Mouse (Mus musculus) G1E (cell line): ENCODE data around the gene Osbpl7. TPM values are rescaled to one million over a fixed set of nuclear protein-coding genes. Genes with fewer than 3 reads are reported as not detected.
A peak's percentile ranks its signal among the peaks of the same experiment; 100 is the strongest.

Experiments used
- ATAC-seq: 2 replicates; pipeline ENCODE4 v1.8.0; 2016; ENCODE audit warnings: mild to moderate bottlenecking; ENCODE audit not compliant: insufficient number of reproducible peaks, poor library complexity, low FRiP score, severe bottlenecking; ENCODE audit errors: extremely low read depth
- DNase-seq: peaks from one replicate; pipeline ENCODE4 v3.0.0; 2012; ENCODE audit warnings: low spot score
- H3K27me3 ChIP-seq: 2 replicates; pipeline ENCODE4 v1.6.1; 2012; ENCODE audit warnings: mild to moderate bottlenecking, low read length, inconsistent platforms; ENCODE audit not compliant: insufficient read depth
- H3K36me3 ChIP-seq: replicated peaks from 2 replicates; pipeline ENCODE3; 2012; ENCODE audit warnings: mild to moderate bottlenecking, inconsistent platforms
- H3K4me1 ChIP-seq: 2 replicates; pipeline ENCODE4 v1.6.1; 2012; ENCODE audit warnings: low read depth, low read length, inconsistent platforms, mixed read lengths; ENCODE audit not compliant: insufficient read depth
- H3K4me3 ChIP-seq: 2 replicates; pipeline ENCODE4 v1.5.1; 2012; ENCODE audit warnings: low read depth, mild to moderate bottlenecking, inconsistent platforms, low read length, moderate library complexity, mixed read lengths
- H3K9me3 ChIP-seq: replicated peaks from 2 replicates; pipeline ENCODE4 v1.6.1; 2012; ENCODE audit warnings: inconsistent platforms
- CTCF ChIP-seq: IDR thresholded peaks from 2 replicates; pipeline ENCODE4 v1.5.1; 2012; ENCODE audit warnings: low read depth, low read length, inconsistent platforms, mixed read lengths
- GATA1 ChIP-seq: IDR thresholded peaks from 2 replicates; pipeline ENCODE4 v1.6.1; 2012; ENCODE audit warnings: borderline replicate concordance, low read length, inconsistent platforms, mixed read lengths
- GATA2 ChIP-seq: IDR thresholded peaks from 2 replicates; pipeline ENCODE4 v1.6.1; 2012; ENCODE audit warnings: low read depth, low read length, inconsistent platforms, borderline replicate concordance
- POLR2AphosphoS5 ChIP-seq: IDR thresholded peaks from 2 replicates; pipeline ENCODE4 v1.6.1; 2012; ENCODE audit warnings: low read depth, low read length, inconsistent platforms; ENCODE audit not compliant: insufficient replicate concordance
- TAL1 ChIP-seq: conservative IDR thresholded peaks from 2 replicates; pipeline ENCODE4 v1.6.1; 2012; ENCODE audit warnings: low read depth, low read length, inconsistent platforms, mixed read lengths
- polyA plus RNA-seq: library from polyadenylated mRNA; stranded (reverse); fragments of >175 nt; gene quantifications from 2 replicates; pipeline ENCODE4 v1.2.3, GENCODE M21; 2012
- total RNA-seq, 2 experiments: library from RNA; stranded (forward) in 1 of 2; stranded (reverse) in 1 of 2; fragments of 200-1000 nt in 1 of 2; fragments of >200 nt in 1 of 2; fragmentation: Nextera tagmentation in 1 of 2; gene quantifications; 2 replicates each; pipeline ENCODE4 v1.2.3; 2014 to 2017

The Osbpl7 gene
- total and polyA plus RNA-seq, 3 experiments = 9.7 to 29.7 (median 15.7) TPM

- DNase-seq (no peak), ATAC-seq (no peak)
- no peak overlapping the region for H3K4me3 ChIP-seq
- no peaks in the 10 kb centered on the region for H3K4me1 ChIP-seq
- H3K9me3 ChIP-seq = no peaks in the 10 kb centered on the region
- peaks cover 84% of the 10 kb centered on the region for H3K36me3 ChIP-seq
- TF ChIP-seq TAL1 (no peak), GATA2 (no peak), POLR2AphosphoS5 (no peak), CTCF (no peak), GATA1 (no peak)
- no peaks in the 10 kb centered on the region for H3K27me3 ChIP-seq
Measured at GRCm38 (mm10) chr11:97065538-97066295, 15.3 kb downstream of the Osbpl7 start.

- DNase-seq = no peak
- H3K36me3 ChIP-seq = peaks cover 74% of the 10 kb centered on the region
- TF ChIP-seq TAL1 = no peak
- TF ChIP-seq GATA1 = no peak
- TF ChIP-seq CTCF = no peak
- no peak for TF ChIP-seq POLR2AphosphoS5
- TF ChIP-seq GATA2 = no peak
Measured at GRCm38 (mm10) chr11:97066656-97067360, 16.4 kb downstream of the Osbpl7 start.

GRCm38 (mm10) chr11:97069333-97069732, 18.9 kb downstream of the Osbpl7 start:
- no peaks in the 10 kb centered on the region; the same call in 1 of the 2 replicates for H3K4me1 ChIP-seq
- peaks cover 50% of the 10 kb centered on the region for H3K36me3 ChIP-seq
- no peak for DNase-seq
- TF ChIP-seq GATA2 (no peak), POLR2AphosphoS5 (no peak), GATA1 (no peak), CTCF (no peak), TAL1 (no peak)
- peaks cover 3% of the 10 kb centered on the region for H3K27me3 ChIP-seq
- H3K9me3 ChIP-seq = no peaks in the 10 kb centered on the region
- ATAC-seq = no peak
- no peak overlapping the region for H3K4me3 ChIP-seq

More at GRCm38 (mm10) chr11:97066656-97067360, 16.4 kb downstream of the Osbpl7 start:
- ATAC-seq = no peak
- H3K27me3 ChIP-seq = no peaks in the 10 kb centered on the region
- H3K9me3 ChIP-seq = no peaks in the 10 kb centered on the region
- no peaks in the 10 kb centered on the region for H3K4me1 ChIP-seq
- no peak overlapping the region for H3K4me3 ChIP-seq

- Histone ChIP-seq H3K4me3 (no peak overlapping the region), H3K4me1 (no peaks in the 10 kb centered on the region; the same call in 1 of the 2 replicates), H3K9me3 (no peaks in the 10 kb centered on the region), H3K36me3 (peaks cover 48% of the 10 kb centered on the region), H3K27me3 (peaks cover 3% of the 10 kb centered on the region)
- DNase-seq = no peak
- TF ChIP-seq GATA2 (no peak), GATA1 (no peak), POLR2AphosphoS5 (no peak), TAL1 (no peak)
- ATAC-seq = no peak
Measured at GRCm38 (mm10) chr11:97069770-97070169, 19.3 kb downstream of the Osbpl7 start.

- Histone ChIP-seq H3K36me3 (peaks cover 34% of the 10 kb centered on the region), H3K4me3 (no peak overlapping the region), H3K4me1 (no peaks in the 10 kb centered on the region; the same call in 1 of the 2 replicates), H3K9me3 (no peaks in the 10 kb centered on the region), H3K27me3 (peaks cover 7% of the 10 kb centered on the region)
- ATAC-seq (no peak), DNase-seq (no peak)
- TF ChIP-seq POLR2AphosphoS5 = no peak
- TF ChIP-seq CTCF = no peak
- no peak for TF ChIP-seq GATA1
- TF ChIP-seq TAL1 = no peak
- no peak for TF ChIP-seq GATA2
Measured at GRCm38 (mm10) chr11:97071129-97071528, 20.7 kb downstream of the Osbpl7 start.

- peaks cover 20% of the 10 kb centered on the region for H3K36me3 ChIP-seq
- H3K9me3 ChIP-seq = no peaks in the 10 kb centered on the region
- H3K4me3 ChIP-seq = no peak overlapping the region
- ATAC-seq (no peak), DNase-seq (no peak)
- no peaks in the 10 kb centered on the region; the same call in 1 of the 2 replicates for H3K4me1 ChIP-seq
- peaks cover 8% of the 10 kb centered on the region for H3K27me3 ChIP-seq
- no peak for TF ChIP-seq TAL1
- no peak for TF ChIP-seq GATA2
- no peak for TF ChIP-seq GATA1
- TF ChIP-seq POLR2AphosphoS5 = no peak
- peak; percentile 34; the same call in 1 of the 2 replicates for TF ChIP-seq CTCF
Measured at GRCm38 (mm10) chr11:97072533-97072932, 22.1 kb downstream of the Osbpl7 start.
